Mouse (Mus musculus) embryonic facial prominence, embryonic 14.5 days (tissue): Measurements from ENCODE around the gene Hsd17b2. TPM values are rescaled to one million over a fixed set of nuclear protein-coding genes. Genes with fewer than 3 reads are reported as not detected.

Experiments
- ATAC-seq: fragments of 200-750 bp; cut with Nextera tagmentation; 2 replicates; pipeline ENCODE4 v1.8.0; 2017; ENCODE audit warnings: low read depth, moderate number of reproducible peaks, moderate TSS enrichment
- DNase-seq: peaks from one replicate; pipeline ENCODE4 v3.0.0-alpha.2; 2015; ENCODE audit warnings: low spot score
- H3K27ac ChIP-seq: fragments of 300-500 bp; sonication (generic); replicated peaks from 2 replicates; pipeline ENCODE4 v1.5.1; 2014; ENCODE audit warnings: low read depth, mild to moderate bottlenecking, low read length, moderate library complexity
- H3K27me3 ChIP-seq: fragments of 300-500 bp; sonication (generic); replicated peaks from 2 replicates; pipeline ENCODE4 v1.6.1; 2014; ENCODE audit warnings: low read length; ENCODE audit not compliant: control insufficient read depth, insufficient read depth
- H3K36me3 ChIP-seq: fragments of 300-500 bp; sonication (generic); 2 replicates; pipeline ENCODE4 v1.6.1; 2014; ENCODE audit warnings: low read length, mixed read lengths; ENCODE audit not compliant: control insufficient read depth, insufficient read depth
- H3K4me1 ChIP-seq: fragments of 300-500 bp; sonication (generic); 2 replicates; pipeline ENCODE4 v1.6.1; 2014; ENCODE audit warnings: antibody characterized with exemption, low read length; ENCODE audit not compliant: control insufficient read depth, insufficient read depth
- H3K4me2 ChIP-seq: fragments of 300-500 bp; sonication (generic); 2 replicates; pipeline ENCODE4 v1.6.1; 2014; ENCODE audit warnings: low read depth, mild to moderate bottlenecking, low read length, moderate library complexity, mixed read lengths
- H3K4me3 ChIP-seq: fragments of 300-500 bp; sonication (generic); 2 replicates; pipeline ENCODE4 v1.5.1; 2014; ENCODE audit warnings: low read depth, mild to moderate bottlenecking, low read length
- H3K9ac ChIP-seq: fragments of 300-500 bp; sonication (generic); 2 replicates; pipeline ENCODE4 v1.6.1; 2014; ENCODE audit warnings: low read depth, mild to moderate bottlenecking, low read length, moderate library complexity, mixed read lengths
- H3K9me3 ChIP-seq: fragments of 300-500 bp; sonication (generic); 2 replicates; pipeline ENCODE4 v1.6.1; 2016; ENCODE audit warnings: low read length; ENCODE audit not compliant: control insufficient read depth
- WGBS: fragments of 180-500 bp; shearing (Covaris S2); extraction: QIAGEN DNeasy Blood & Tissue Kit; methylation state at CpG from one replicate; pipeline ENCODE4 v1.1.7; 2014; 5-methylcytosine and 5-hydroxymethylcytosine counted together
- polyA plus RNA-seq: library from polyadenylated mRNA; unstranded; fragments of >200 nt; fragmentation: Nextera tagmentation; extraction: Ambion mirVana; gene quantifications from 2 replicates; pipeline ENCODE4 v1.2.1, GENCODE M21; 2014

Gene Hsd17b2
- polyA plus RNA-seq, 1 experiment from 2014 or later, result 1.2 TPM

GRCm38 (mm10) chr8:117783021-117783420 is 81.3 kb downstream of the Hsd17b2 start:
- no peak overlapping the region for H3K27ac ChIP-seq
- ATAC-seq, result no peak
- DNase-seq, result no peak

GRCm38 (mm10) chr8:117786428-117786827 is 84.7 kb downstream of the Hsd17b2 start:
- H3K4me1 ChIP-seq, result no peaks in the 10 kb centered on the region
- H3K27me3 ChIP-seq, result no peaks in the 10 kb centered on the region
- no peak overlapping the region for H3K27ac ChIP-seq
- 88% methylated on average over 3 of the region's 3 CpGs for WGBS
- no peak overlapping the region for H3K9ac ChIP-seq
- H3K4me2 ChIP-seq, result no peak overlapping the region
- H3K36me3 ChIP-seq, result peaks cover 38% of the 10 kb centered on the region
- H3K9me3 ChIP-seq, result peaks cover 10% of the 10 kb centered on the region
- ATAC-seq, result no peak
- DNase-seq, result no peak
- no peak overlapping the region for H3K4me3 ChIP-seq

More at GRCm38 (mm10) chr8:117783021-117783420, 81.3 kb downstream of the Hsd17b2 start:
- H3K4me2 ChIP-seq, result no peak overlapping the region
- no peaks in the 10 kb centered on the region for H3K4me1 ChIP-seq
- 94% methylated on average over 7 of the region's 7 CpGs for WGBS
- H3K36me3 ChIP-seq, result peaks cover 7% of the 10 kb centered on the region; the same call in 1 of the 2 replicates
- no peak overlapping the region for H3K9ac ChIP-seq
- H3K27me3 ChIP-seq, result no peaks in the 10 kb centered on the region
- H3K9me3 ChIP-seq, result peaks cover 10% of the 10 kb centered on the region
- H3K4me3 ChIP-seq, result no peak overlapping the region

GRCm38 (mm10) chr8:117792616-117793144 is 91.0 kb downstream of the Hsd17b2 start:
- Histone ChIP-seq H3K27ac (no peak overlapping the region), H3K4me1 (no peaks in the 10 kb centered on the region), H3K9me3 (no peaks in the 10 kb centered on the region), H3K36me3 (peaks cover 85% of the 10 kb centered on the region), H3K27me3 (no peaks in the 10 kb centered on the region), H3K4me2 (no peak overlapping the region), H3K4me3 (no peak overlapping the region), H3K9ac (no peak overlapping the region)
- ATAC-seq (0 out of 2 replicates have a peak, but pooled peaks have one; percentile 58), DNase-seq (peak; percentile 15)
- 73% methylated on average over 19 of the region's 19 CpGs for WGBS

GRCm38 (mm10) chr8:117794581-117794980 is 92.9 kb downstream of the Hsd17b2 start:
- ATAC-seq (no peak), DNase-seq (no peak)
- Histone ChIP-seq H3K4me1 (no peaks in the 10 kb centered on the region), H3K27me3 (no peaks in the 10 kb centered on the region), H3K4me2 (no peak overlapping the region), H3K9ac (no peak overlapping the region), H3K27ac (no peak overlapping the region), H3K4me3 (no peak overlapping the region), H3K9me3 (no peaks in the 10 kb centered on the region), H3K36me3 (peaks cover 84% of the 10 kb centered on the region)
- WGBS, result 88% methylated on average over 10 of the region's 10 CpGs

GRCm38 (mm10) chr8:117796464-117796863 is 94.8 kb downstream of the Hsd17b2 start:
- Histone ChIP-seq H3K9ac (no peak overlapping the region), H3K9me3 (no peaks in the 10 kb centered on the region), H3K4me3 (no peak overlapping the region), H3K4me1 (peaks cover 7% of the 10 kb centered on the region), H3K4me2 (no peak overlapping the region), H3K27me3 (no peaks in the 10 kb centered on the region), H3K36me3 (peaks cover 66% of the 10 kb centered on the region), H3K27ac (no peak overlapping the region)
- no peak for DNase-seq
- WGBS, result 92% methylated on average over 15 of the region's 15 CpGs
- no peak for ATAC-seq

GRCm38 (mm10) chr8:117798066-117798465 is 96.4 kb downstream of the Hsd17b2 start:
- peaks cover 50% of the 10 kb centered on the region for H3K36me3 ChIP-seq
- WGBS, result 95% methylated on average over 2 of the region's 2 CpGs

GRCm38 (mm10) chr8:117801443-117802298 is 100.0 kb downstream of the Hsd17b2 start, which contains the start of gene Mphosph6:
TSS of gene Mphosph6 (minus strand) at chr8:117801943.
- Histone ChIP-seq H3K4me3 (peak within 1 kb of the TSS; percentile 95), H3K27ac (peak within 1 kb of the TSS; percentile 92), H3K4me1 (peaks cover 12% of the 10 kb centered on the region), H3K27me3 (no peaks in the 10 kb centered on the region), H3K4me2 (peak within 1 kb of the TSS; percentile 59), H3K9me3 (no peaks in the 10 kb centered on the region), H3K9ac (peak within 1 kb of the TSS; percentile 91), H3K36me3 (peaks cover 24% of the 10 kb centered on the region)
- WGBS, result under 1% methylated on average over 53 of the region's 65 CpGs
- DNase-seq (peak; percentile 99), ATAC-seq (peak; percentile 99)

More at GRCm38 (mm10) chr8:117798066-117798465, 96.4 kb downstream of the Hsd17b2 start:
- DNase-seq (no peak), ATAC-seq (no peak)
- Histone ChIP-seq H3K9ac (no peak overlapping the region), H3K9me3 (no peaks in the 10 kb centered on the region), H3K27ac (no peak overlapping the region), H3K4me3 (no peak overlapping the region), H3K4me1 (peaks cover 12% of the 10 kb centered on the region), H3K4me2 (no peak overlapping the region), H3K27me3 (no peaks in the 10 kb centered on the region)

- ATAC-seq (peak; percentile 41; the same call in 1 of the 2 replicates), DNase-seq (no peak)
- H3K9me3 ChIP-seq, result no peaks in the 10 kb centered on the region
- H3K36me3 ChIP-seq, result peaks cover 18% of the 10 kb centered on the region
- peaks cover 12% of the 10 kb centered on the region for H3K4me1 ChIP-seq
- H3K27me3 ChIP-seq, result no peaks in the 10 kb centered on the region
- peak overlapping the region; percentile 95 for H3K4me3 ChIP-seq
- peak overlapping the region; percentile 59 for H3K4me2 ChIP-seq
- H3K27ac ChIP-seq, result peak overlapping the region; percentile 92
- H3K9ac ChIP-seq, result peak overlapping the region; percentile 65
- WGBS, result 2% methylated on average over 11 of the region's 11 CpGs
Measured at GRCm38 (mm10) chr8:117802299-117802689, 100.6 kb downstream of the Hsd17b2 start.
